Mouse (Mus musculus) spleen, postnatal 36 days (tissue): ENCODE results near the gene Tmc6.
"Not testable (repeated sequence)": the region's sequence is repeated elsewhere in the genome, so short reads cannot be mapped to it uniquely, and the experiment has no call there.

Experiments
- DNase-seq, 2 experiments: peaks; one replicate each; pipeline ENCODE4 v3.0.0; 2022; ENCODE audit warnings: low spot score in 2 of 2, mixed read lengths in 1 of 2

Gene Tmc6

GRCm38 (mm10) chr11:117781993-117782704, at the start of gene Tmc6, which contains the start of gene Tmc8:
Gene Tmc6, minus strand, starts transcription at chr11:117782198.
Gene Tmc8, plus strand, starts transcription at chr11:117782076.
- DNase-seq, result peak; percentile 92 to 93

DNA sequence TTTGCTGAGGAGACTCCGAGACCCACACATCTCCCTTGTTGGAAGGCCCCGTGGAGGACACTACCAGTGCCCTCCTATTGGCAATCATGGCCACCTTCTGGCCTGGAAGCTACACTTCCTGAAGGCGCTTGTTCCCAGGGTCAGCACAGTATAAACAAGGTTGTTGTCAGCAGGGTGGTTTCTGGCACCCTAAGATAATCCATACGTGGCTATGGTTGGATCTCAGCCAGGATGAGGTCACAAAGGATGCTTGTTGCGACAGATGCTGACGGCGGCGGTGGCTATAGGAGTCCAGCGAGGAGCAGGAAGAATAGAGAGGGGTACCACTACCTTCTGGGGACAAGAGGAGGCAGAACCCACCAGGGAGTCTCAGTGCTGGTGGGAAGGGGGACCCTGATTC, 48.4 kb upstream of the Tmc6 start:
- DNase-seq, result peak; percentile 50 to 72

- peak in 1 of 2 experiments; percentile 52 for DNase-seq
Observed at GRCm38 (mm10) chr11:117829671-117830215, 47.7 kb upstream of the Tmc6 start.

GRCm38 (mm10) chr11:117828888-117829604, 47.0 kb upstream of the Tmc6 start:
- peak; percentile 49 to 65 for DNase-seq

GRCm38 (mm10) chr11:117828149-117828887, 46.3 kb upstream of the Tmc6 start:
- DNase-seq, result peak; percentile 82 to 87

GRCm38 (mm10) chr11:117827386-117827785, 45.4 kb upstream of the Tmc6 start:
- DNase-seq, result no peak

GRCm38 (mm10) chr11:117826916-117827315, 44.9 kb upstream of the Tmc6 start:
- no peak for DNase-seq

DNA sequence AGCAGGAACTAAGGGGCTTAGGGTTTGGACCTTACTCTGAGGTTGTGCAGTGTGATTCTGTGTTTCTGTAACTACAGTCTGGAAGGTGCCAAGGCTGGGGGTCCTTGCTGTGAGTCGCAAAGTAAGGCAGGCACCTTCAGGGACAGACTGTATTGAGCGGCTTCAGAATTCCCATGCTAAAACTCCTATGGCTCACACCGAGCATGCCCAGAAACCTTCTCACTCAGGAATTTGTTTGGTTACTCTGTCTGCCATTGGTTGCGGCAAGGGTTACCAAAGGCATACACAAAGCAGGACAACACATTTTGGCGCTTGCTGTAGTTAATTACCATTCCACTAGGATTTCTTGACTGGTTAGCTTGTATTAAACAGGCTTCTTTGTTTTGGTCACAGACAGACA, 44.2 kb upstream of the Tmc6 start:
- DNase-seq, result no peak

GRCm38 (mm10) chr11:117825333-117826101, 43.5 kb upstream of the Tmc6 start, which contains the start of the genes Afmid and Tk1:
Gene Afmid, plus strand, starts transcription at chr11:117825924.
Gene Tk1, minus strand, starts transcription at chr11:117826092.
- DNase-seq, result peak; percentile 66 to 80

DNA sequence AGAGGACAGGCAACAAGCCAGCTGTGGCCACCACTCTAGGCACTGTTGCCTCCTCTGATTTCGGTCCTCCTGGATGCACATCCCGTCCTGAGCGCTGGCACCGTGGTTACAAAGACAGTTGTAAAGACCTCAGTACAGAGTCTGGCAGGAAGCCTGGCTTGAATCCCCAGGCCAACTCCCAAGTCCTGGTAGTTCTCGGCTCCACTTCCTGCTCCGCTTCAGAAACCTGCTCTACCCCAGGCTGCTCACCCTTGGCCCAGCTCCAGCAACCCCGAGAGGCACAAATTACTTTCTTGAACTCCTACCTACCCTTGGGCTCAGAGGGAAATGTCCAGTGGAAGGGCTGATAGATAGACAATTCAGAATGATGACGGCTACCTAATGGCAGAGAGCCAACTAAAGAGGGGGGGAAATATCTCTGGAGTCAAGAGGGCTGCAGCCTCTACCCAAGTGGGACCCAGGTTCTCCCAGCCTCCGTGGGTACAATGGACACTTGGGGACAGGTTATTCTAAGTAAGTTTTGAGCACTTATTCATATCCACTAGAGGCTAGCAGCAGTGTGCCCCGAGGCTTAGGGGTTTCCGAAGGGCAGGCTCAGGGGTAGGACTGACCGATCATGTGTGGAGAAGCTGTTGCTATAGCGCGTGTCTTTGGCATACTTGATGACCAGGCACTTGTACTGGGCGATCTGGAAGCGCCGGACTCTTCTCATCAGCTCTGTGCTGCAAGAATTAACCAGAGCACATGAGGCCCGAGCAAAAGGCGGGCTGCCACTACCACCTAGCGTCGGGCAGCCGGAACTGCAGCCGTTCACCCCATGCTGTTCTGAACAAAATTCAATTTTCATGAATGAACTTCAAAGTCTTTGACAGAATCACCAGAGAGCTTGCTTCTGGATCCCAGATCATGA, 42.3 kb upstream of the Tmc6 start:
- DNase-seq, result peak; percentile 71 to 80

- no peak for DNase-seq
Observed at GRCm38 (mm10) chr11:117823411-117823810, 41.4 kb upstream of the Tmc6 start.

DNA sequence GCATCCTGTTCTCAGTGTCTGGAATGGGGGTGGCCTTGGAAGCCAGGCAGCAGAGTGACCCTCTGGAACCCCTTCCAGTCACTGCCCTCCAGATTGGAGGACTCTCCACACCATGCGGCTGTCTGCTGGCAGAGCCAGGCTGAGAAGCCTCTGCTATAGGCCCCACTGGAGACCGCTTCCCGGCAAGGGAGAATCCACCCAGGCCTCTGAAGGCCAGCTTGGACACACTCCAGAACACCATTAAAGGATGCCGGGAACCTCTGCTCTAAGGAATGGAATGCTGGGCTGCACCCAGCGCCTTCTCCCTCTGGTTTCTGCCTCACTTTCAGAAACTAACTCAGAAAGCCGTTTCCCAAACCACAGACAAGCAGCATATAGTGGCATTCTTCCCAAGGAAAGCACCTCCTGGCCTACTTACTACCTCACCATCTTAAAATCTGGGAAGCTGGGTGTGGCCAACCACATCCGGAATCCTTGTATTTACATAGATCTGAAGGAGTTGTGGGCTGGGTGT, 40.8 kb upstream of the Tmc6 start:
- no peak for DNase-seq

- no peak for DNase-seq
Observed at GRCm38 (mm10) chr11:117821868-117822267, 39.9 kb upstream of the Tmc6 start.

DNA sequence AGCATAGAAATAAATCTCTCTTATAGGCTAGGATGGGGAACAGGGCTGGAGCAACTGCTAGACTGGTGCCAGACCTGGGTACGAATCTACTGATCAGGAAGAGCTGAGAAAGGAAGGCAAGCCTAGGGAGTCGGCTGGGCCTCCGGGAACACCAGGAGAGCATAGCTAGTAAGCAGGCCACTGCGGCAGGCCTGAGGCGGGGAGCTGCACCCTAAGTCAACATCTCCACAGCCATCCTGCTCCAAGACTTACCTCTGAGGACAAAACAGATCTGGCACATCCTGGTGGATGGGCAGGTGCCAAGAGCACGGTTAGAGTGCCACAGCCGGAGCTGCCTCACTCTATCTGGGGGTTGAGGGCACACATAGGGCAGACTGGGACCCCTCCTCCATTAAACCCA, 38.2 kb upstream of the Tmc6 start:
- DNase-seq, result no peak

- DNase-seq, result no peak
Observed at GRCm38 (mm10) chr11:117819095-117819494, 37.1 kb upstream of the Tmc6 start.

- DNase-seq, result no peak
Observed at GRCm38 (mm10) chr11:117816389-117816996, 34.5 kb upstream of the Tmc6 start.

- not testable (repeated sequence) for DNase-seq
Observed at GRCm38 (mm10) chr11:117815850-117816249, 33.9 kb upstream of the Tmc6 start.

GRCm38 (mm10) chr11:117814704-117815366, 32.8 kb upstream of the Tmc6 start:
- DNase-seq, result no peak

- DNase-seq, result no peak
Observed at GRCm38 (mm10) chr11:117813867-117814266, 31.9 kb upstream of the Tmc6 start.
